Mouse (Mus musculus): ENCODE measurements around the gene Gm35549.
"Not testable (repeated sequence)": the region's sequence is repeated elsewhere in the genome, so short reads cannot be mapped to it uniquely, and the experiment has no call there.

Gm35549 gene

DNA sequence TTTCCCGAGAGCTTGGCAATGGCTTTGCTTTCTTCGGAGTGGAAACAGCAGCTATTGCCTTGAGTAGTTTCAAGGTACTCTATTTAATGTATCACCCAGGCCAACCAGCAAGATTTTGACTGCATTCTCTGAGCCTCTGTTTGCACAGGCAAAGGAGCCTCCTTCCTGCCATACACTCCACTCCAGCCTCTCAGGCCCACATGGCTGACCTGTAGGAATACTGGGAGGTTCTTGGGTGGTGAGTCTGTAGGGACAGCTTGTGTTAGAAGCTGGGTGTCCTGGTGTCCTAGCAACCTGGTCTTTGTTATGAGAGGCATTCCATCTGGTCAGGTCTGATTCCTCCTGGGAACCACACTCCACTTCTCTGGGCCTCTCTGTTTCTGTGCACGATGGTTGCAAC, at the start of gene Gm35549:
Gm35549 (minus strand) TSS at position 276 of the 400 bp plus-strand sequence.
- no peak for DNase-seq

DNA sequence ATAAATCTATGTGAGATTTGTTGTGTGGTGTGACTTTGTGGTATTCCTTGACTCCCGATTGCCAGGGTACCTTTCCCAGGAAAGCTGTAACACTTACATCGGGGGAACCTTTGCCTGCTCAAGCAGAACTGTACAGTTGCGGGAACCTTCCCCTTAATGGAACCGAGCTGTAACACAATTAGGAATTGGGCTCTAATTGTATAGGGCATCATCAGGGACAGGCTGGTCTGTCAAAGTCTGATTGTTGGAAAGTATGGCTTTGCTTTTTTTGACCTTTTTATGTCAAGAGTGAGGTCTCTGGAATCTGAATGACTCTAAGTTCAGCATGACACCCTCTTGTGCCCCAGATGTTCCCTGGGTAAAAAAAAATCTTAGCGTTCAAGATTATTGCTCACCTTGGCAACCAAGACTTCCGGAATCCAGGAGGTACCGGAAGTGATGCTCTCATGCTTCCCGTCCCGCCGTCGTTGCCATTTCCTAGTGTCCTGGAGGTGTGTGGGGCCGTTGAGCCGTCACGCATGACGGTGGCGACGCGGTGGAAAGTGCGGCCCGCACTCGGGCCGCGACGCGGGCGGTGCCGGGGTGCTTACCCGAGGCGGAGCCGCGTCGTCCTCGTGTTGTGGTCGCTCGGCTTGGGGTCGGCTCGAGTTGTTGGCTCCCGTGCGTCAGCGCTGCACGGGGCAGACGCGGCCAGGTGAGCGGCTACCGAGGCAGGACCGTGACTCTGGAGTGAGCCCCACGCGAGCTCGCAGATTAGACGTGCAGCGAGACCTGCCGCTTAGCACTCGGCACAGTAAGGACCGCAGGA, 42.7 kb upstream of the Gm35549 start:
- DNase-seq: peak; percentile 67

- DNase-seq: no peak
Measured at GRCm38 (mm10) chr9:122885385-122885784, 41.5 kb upstream of the Gm35549 start, which contains the start of gene Zkscan7. Zkscan7 (plus strand) TSS chr9:122885685.

DNA sequence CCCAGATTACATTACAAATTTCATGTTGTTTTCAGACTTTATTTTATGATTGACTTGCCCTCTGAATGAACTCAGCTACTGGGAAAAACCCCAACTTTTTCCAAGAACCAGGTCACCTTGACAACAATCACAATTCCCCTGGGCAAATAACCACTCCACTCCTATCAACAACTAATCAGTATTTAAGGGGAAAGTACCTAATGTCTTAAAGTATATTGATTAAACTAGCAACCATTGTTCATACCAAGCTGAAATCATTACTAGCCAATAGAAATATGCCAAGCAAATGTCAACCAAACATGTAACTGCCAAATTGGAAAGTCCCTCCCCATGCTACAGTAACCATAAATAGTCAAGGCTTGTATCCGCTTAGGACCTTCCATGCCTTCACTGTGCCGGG, 31.3 kb upstream of the Gm35549 start:
- DNase-seq: no peak

DNA sequence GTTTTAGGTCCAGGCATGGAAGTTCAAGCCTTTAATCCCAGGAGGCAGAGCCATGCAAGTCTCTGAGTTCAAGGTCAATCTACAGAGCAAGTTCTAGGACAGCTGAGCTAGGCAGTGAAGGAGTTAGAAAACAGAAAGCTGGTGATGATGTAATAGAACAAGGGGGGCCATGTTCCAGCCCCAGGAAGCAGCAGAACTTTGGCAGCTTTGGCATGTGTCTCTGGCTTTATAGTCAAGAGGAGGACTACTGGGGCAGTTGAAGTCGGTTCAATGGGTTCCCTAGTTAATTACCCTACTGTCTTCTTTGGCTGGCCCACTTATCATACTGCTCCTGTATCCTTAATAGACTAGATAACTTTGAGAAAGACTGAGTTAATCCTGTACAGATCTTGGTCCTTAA, 30.8 kb upstream of the Gm35549 start:
- DNase-seq: no peak

DNA sequence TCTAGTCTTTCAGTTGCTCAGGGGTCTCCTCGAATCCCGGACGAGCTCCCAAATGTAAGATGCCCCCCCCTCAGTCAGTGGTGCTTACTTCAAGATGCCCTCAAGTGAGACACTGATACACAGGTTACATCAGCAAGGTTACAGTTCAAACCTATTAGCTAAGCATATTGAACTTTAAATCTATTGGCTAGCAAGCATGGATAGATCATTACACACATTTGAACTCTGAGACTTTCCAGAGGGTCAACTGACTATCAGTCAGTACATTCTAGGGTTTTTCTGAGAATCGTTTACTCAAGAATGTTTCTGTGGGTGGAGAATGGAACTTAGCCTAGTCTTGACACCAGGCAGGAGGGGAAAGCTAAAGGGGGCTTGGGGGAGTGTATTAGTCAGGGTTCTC, 28.8 kb upstream of the Gm35549 start:
- DNase-seq: no peak

- no peak for DNase-seq
Measured at GRCm38 (mm10) chr9:122866192-122866591, 22.4 kb upstream of the Gm35549 start.

GRCm38 (mm10) chr9:122865697-122866166, 21.9 kb upstream of the Gm35549 start, which contains the start of gene Zfp445:
Zfp445 (minus strand) TSS chr9:122866006.
- DNase-seq: peak; percentile 84

DNA sequence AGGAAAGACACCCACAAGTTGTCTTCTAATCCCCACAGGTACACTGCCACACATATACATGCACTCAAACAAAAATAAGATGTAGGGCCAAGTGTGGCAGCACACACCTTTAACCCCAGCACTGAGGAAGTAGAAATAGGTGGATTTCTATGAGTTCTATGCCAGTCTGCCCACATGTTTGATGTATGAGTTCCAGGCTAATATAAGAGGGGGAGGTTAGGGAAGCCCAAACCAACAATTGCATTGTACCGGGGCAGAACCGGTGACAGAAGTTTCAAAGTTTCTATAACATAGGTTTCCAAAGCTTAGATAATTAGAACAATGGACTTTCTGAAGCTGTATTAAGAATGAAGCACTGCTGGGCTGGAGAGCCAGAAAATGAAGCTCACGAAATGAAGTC, 21.0 kb upstream of the Gm35549 start:
- DNase-seq: no peak

DNA sequence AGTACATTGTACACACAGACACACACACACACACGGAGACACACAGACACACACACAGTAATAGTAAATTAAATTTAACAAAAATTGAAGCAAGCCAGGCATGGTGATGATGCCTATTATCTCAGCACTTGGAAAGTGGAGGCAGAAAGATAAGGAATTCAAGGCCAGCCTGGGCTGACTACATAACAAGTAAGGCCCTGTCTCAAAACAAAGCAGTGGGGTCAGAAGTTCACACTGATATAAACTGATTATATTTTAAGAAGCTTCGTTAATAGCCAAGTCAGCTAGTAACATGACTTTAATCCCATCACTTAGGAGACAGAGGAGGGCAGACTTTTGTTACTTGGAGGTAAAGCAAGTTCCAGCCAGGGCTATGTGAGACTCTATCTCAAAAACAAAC, 19.9 kb upstream of the Gm35549 start:
- DNase-seq: no peak

- no peak for DNase-seq
Measured at GRCm38 (mm10) chr9:122860752-122861151, 16.9 kb upstream of the Gm35549 start.

DNA sequence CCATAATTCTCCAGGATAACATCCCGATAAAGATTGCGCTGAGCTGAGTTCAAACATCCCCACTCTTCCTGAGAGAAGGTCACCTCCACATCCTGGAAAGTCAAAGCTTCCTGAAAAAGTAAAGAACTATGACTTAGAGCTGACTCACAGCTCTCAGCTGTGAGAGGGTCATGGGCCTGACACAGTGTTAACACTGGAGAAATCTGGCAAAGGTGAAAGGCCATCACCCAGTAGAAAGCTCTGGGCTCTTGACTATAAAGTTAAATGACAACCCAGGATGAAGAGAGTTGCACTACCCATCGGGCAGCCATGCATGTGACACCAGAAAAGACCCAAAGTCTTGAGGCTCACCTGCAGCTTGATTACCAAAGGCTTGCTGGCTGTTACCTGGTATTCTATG, 12.9 kb upstream of the Gm35549 start:
- no peak for DNase-seq

DNA sequence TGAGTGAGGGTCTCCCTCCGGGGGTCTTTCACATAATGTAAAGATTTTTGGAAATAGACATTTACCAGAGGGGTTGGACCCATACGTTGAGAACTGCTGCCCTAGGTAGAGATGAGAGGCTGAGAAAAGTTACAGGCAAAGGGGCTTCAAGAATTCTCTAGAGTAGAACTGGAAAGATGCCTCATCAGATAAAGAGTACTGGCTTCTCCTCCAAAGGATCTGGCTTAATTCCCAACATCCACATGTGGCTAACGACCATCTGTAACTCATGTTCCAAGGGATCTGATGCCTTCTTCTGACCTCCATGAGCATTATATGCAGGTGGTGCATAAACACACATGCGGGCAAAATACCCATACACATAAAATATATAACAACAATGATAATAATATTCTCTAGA, 11.8 kb upstream of the Gm35549 start:
- DNase-seq: no peak

- DNase-seq: not testable (repeated sequence)
Measured at GRCm38 (mm10) chr9:122855141-122855540, 11.3 kb upstream of the Gm35549 start.

- DNase-seq: no peak
Measured at GRCm38 (mm10) chr9:122854526-122854925, 10.7 kb upstream of the Gm35549 start.

GRCm38 (mm10) chr9:122847811-122848311, 4.0 kb upstream of the Gm35549 start:
- not testable (repeated sequence) for DNase-seq

- DNase-seq: no peak
Measured at GRCm38 (mm10) chr9:122846156-122846555, 2.3 kb upstream of the Gm35549 start.

- no peak for DNase-seq
Measured at GRCm38 (mm10) chr9:122845621-122846020, 1.8 kb upstream of the Gm35549 start.

DNA sequence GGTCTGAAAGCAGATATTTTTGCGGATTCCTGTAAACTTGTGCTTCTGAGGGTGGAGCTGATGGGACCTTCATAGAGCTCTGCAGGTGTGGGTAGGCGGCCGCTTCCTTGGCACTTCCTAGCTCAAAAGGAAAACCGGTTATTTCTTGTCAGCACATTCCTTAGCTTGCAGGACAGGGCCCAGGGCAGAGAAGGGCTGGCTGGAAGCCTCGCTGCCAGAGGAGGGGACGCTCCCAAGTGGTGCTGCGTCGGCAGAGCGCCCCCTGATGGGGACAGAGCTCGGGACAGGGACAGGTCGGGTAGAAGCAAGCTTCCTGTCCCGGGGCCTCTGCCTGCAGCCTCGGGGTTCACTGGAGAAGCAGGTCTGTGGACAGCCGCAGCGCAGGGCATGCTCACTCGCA, 6.2 kb downstream of the Gm35549 start:
- peak; percentile 70 for DNase-seq

DNA sequence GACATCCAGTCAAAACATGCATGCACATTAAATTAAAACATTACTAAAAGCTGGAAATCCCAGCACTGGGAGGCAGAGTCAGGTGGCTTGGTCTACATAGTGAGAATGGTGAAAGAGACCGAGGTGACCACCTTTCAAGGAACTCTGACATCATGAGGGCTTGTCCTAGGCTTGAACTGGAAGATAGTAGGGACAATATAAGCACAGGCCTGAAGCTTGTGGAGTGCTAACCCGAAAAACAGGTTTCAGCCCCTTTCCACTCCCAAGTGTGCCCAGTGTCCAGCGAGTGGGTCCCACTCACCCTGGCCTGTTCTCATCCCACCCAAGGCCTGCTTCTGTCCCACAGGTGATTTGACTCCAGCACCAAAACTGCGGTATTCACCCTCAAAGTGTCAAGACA, 6.6 kb downstream of the Gm35549 start:
- DNase-seq: no peak

GRCm38 (mm10) chr9:122836790-122837189, 7.0 kb downstream of the Gm35549 start:
- DNase-seq: no peak

DNA sequence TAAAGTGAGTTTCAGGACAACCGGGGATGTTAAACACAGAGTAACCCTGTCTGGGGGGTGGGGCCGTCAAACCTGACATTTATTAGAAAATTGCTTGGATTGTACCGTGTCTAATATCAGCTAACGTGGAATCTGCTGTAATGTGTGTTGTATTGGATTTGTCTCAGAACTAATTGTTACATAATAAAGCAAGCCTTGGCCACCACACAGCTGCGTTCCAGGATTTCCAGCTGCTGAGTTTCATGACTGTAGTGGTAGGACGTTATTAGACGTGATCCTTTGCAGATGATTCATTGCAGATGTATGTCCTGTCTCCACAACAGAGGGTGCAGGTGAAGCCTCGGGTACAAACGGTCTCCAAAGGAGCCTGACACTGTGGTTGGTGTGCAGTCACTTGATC, 7.7 kb downstream of the Gm35549 start:
- no peak for DNase-seq

DNA sequence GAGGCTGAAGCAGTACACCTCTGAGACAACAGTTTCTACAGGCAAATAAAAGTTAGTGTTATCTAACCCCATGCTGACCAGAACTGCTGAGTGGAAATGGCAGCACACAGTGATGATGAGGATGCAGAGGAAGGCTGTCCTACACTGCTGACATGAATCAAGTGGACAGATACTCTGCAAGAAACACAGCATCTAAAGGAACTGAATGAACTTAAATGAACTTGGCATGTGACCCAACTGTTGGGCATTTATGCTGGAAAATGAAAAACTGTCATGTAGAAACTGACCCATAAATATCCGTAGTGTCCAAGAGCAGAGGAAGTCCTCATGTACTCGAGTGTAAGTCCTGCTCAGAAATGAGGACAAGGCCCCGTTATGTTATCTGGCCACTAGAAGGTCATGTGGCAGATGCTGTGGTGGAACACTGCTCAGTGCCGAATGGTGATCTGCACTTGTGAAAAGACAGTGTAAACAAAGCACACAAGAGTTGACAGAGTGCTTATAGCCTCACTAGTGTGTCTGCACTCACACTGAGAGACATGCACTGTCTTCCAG, 13.9 kb downstream of the Gm35549 start:
- DNase-seq: no peak

DNA sequence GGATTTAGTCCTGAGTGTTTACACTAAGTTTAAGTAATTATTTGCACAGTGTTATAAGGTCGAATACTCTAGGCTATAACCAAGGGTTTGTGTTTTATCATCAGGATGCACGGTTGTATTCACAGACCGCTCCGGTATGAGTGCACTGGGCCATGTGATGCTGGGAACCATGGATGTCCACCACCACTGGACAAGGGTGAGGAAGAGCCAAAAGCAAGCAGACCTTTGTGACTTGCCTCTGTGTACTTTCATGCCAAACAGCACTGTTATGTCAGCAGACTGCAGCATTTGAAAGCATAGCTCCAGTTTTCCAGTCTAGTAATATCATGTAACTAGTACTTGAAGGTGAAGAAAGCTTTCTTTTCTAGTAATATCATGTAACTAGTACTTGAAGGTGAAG, 17.1 kb downstream of the Gm35549 start:
- no peak for DNase-seq
